Mouse (Mus musculus) forebrain, embryonic 16.5 days (tissue): ENCODE measurements around the gene Lcorl. TPM values are rescaled to one million over a fixed set of nuclear protein-coding genes. Genes with fewer than 3 reads are reported as not detected.
"Not testable (repeated sequence)": the region's sequence is repeated elsewhere in the genome, so short reads cannot be mapped to it uniquely, and the experiment has no call there.

Experiments
- ATAC-seq: fragments of 200-750 bp; cut with Nextera tagmentation; 2 replicates; pipeline ENCODE4 v1.8.0; 2017; ENCODE audit warnings: mild to moderate bottlenecking, moderate library complexity
- H3K27ac ChIP-seq: fragments of 300-500 bp; sonication (generic); 2 replicates; pipeline ENCODE4 v1.5.1; 2014; ENCODE audit warnings: low read length, control low read depth
- H3K27me3 ChIP-seq: fragments of 300-500 bp; sonication (generic); replicated peaks from 2 replicates; pipeline ENCODE4 v1.6.1; 2014; ENCODE audit warnings: low read length; ENCODE audit not compliant: control insufficient read depth, insufficient read depth
- H3K36me3 ChIP-seq: fragments of 300-500 bp; sonication (generic); 2 replicates; pipeline ENCODE4 v1.6.1; 2014; ENCODE audit not compliant: control insufficient read depth, insufficient read depth
- H3K4me1 ChIP-seq: fragments of 300-500 bp; sonication (generic); replicated peaks from 2 replicates; pipeline ENCODE4 v1.6.1; 2014; ENCODE audit warnings: low read length; ENCODE audit not compliant: control insufficient read depth, insufficient read depth
- H3K4me2 ChIP-seq: fragments of 300-500 bp; sonication (generic); 2 replicates; pipeline ENCODE4 v1.6.1; 2014; ENCODE audit warnings: mild to moderate bottlenecking, low read length, control low read depth
- H3K4me3 ChIP-seq: fragments of 300-500 bp; sonication (generic); replicated peaks from 2 replicates; pipeline ENCODE4 v1.5.1; 2014; ENCODE audit warnings: mild to moderate bottlenecking, low read length, control low read depth
- H3K9ac ChIP-seq: fragments of 300-500 bp; sonication (generic); replicated peaks from 2 replicates; pipeline ENCODE4 v1.6.1; 2014; ENCODE audit warnings: low read depth, low read length, control low read depth
- H3K9me3 ChIP-seq: fragments of 300-500 bp; sonication (generic); 2 replicates; pipeline ENCODE4 v1.6.1; 2016; ENCODE audit warnings: low read length; ENCODE audit not compliant: control insufficient read depth
- WGBS: fragments of 180-500 bp; shearing (Covaris S2); extraction: QIAGEN DNeasy Blood & Tissue Kit; methylation state at CpG from one replicate; pipeline ENCODE4 v1.1.7; 2014; 5-methylcytosine and 5-hydroxymethylcytosine counted together
- polyA plus RNA-seq: library from polyadenylated mRNA; unstranded; fragments of >200 nt; fragmentation: Nextera tagmentation; extraction: Ambion mirVana; gene quantifications from 2 replicates; pipeline ENCODE4 v1.2.1, GENCODE M21; 2015

Gene Lcorl
- polyA plus RNA-seq, 1 experiment from 2014 or later = 56.4 TPM

DNA sequence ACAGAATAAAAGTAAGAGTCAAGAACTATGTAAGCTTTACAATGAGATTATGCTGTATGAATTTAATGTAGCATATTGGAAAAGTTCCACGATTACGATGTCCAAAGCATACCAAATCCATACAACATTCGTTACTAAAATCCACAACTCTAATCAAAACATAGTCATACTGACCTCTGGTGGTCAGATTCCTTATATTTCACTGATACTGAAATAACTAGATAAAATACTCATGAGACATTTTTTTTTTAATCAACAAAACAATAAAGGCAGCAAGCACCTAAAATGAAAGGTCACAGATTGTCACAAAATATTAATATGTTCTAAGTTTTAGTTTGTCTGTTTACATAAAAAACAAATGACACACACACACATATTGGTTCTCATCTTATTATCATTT lies 189.1 kb downstream of the Lcorl start:
- Histone ChIP-seq H3K4me3 (no peak overlapping the region), H3K27ac (no peak overlapping the region), H3K9ac (no peak overlapping the region), H3K4me1 (peaks cover 9% of the 10 kb centered on the region), H3K27me3 (no peaks in the 10 kb centered on the region), H3K4me2 (no peak overlapping the region), H3K9me3 (no peaks in the 10 kb centered on the region), H3K36me3 (no peaks in the 10 kb centered on the region)
- WGBS = 14% methylated on average over 3 of the region's 3 CpGs
- ATAC-seq = no peak

GRCm38 (mm10) chr5:45658406-45658805 lies 199.0 kb downstream of the Lcorl start:
- not testable (repeated sequence) for H3K4me1 ChIP-seq, H3K4me2 ChIP-seq, H3K9ac ChIP-seq, H3K4me3 ChIP-seq, H3K27ac ChIP-seq, H3K27me3 ChIP-seq, ATAC-seq, H3K36me3 ChIP-seq, H3K9me3 ChIP-seq
- 95% methylated on average over 13 of the region's 13 CpGs for WGBS

GRCm38 (mm10) chr5:45651026-45651703 lies 206.2 kb downstream of the Lcorl start:
- ATAC-seq = no peak
- Histone ChIP-seq H3K9me3 (no peaks in the 10 kb centered on the region), H3K9ac (no peak overlapping the region), H3K4me3 (no peak overlapping the region), H3K4me1 (no peaks in the 10 kb centered on the region), H3K36me3 (no peaks in the 10 kb centered on the region), H3K27ac (no peak overlapping the region), H3K4me2 (no peak overlapping the region), H3K27me3 (no peaks in the 10 kb centered on the region)
- WGBS = 93% methylated on average over 2 of the region's 2 CpGs

Other genes starting within 250 kb of the Lcorl start
- gene Fam184b, start 218.0 kb downstream of the Lcorl start, polyA plus RNA-seq = 4.0 and 5.0 TPM in 2 replicates
- 21.0 and 27.2 TPM in 2 replicates for gene Ncapg, start 187.7 kb downstream of the Lcorl start, polyA plus RNA-seq